Mouse (Mus musculus) stomach, postnatal 0 days (tissue): ENCODE measurements around the gene Ubiad1.

Source experiments
- CTCF ChIP-seq: IDR thresholded peaks from 2 replicates; pipeline ENCODE4 v1.5.1; 2016; ENCODE audit warnings: antibody characterized with exemption, low read depth, mild to moderate bottlenecking, moderate library complexity
- EP300 ChIP-seq: optimal IDR thresholded peaks from 2 replicates; pipeline ENCODE3; 2016; ENCODE audit warnings: antibody characterized with exemption

DNA sequence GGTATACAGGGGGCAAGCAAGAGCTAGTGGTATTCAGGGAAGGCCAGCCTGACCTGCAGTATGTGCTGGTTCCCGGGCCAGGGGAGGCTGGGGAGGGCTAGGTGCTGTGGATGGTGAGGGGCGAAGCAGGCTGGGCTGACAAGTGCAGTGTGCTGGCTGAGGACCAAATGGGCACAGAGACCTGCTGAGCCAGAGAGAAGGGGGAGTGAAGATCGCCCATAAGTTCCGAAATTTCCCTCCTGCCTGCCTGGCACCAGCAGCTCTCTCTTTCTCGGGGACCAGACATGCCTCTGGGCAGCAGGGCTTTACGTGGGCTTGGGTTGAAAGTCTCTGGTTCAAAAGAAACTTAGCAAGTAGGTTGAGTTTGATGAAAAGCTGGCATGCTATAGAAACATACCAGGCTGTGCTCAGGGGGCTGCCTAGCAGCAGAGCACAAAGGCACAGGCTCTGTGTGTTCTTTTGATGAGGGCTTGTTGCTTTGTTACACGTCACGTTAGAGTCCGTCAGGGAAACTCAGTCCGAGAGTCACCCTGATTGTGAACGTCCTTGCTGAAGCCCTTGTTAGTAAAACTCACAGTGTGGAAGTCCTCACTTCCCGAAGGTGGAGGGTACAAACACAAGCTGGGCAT is 16.2 kb upstream of the Ubiad1 start:
- no peak for TF ChIP-seq CTCF
- TF ChIP-seq EP300 = no peak
